Mouse (Mus musculus): ENCODE measurements around the gene Zmynd8.

DNA sequence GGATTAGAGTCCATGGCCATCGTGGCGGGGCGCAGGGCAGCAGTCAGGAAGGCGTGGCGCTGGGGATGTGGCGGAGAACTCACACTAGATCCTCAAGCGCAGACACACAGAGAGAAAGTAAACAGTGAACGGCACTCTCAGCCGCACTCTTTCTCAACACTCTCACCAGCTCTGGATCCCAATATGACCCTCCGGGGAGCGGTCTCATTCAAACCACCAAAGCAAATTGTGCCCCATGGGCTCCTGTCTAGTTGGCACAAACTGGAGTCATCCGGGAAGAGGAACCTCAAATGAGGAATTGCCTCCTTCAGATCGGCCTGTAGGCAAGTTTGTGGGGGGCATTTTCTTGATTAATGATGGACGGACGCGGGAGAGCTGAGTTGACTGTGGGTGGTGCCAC lies 28.9 kb upstream of the Zmynd8 start:
- TF ChIP-seq POLR2AphosphoS5 (IDR thresholded peaks at IDR 0.05; ENCODE audit: insufficient replicate concordance, low read depth, low read length) (no peak), CTCF (IDR thresholded peaks at IDR 0.05; ENCODE audit: low read depth, low read length) (no peak), GATA1 (IDR thresholded peaks at IDR 0.05; ENCODE audit: borderline replicate concordance, low read length) (no peak), GATA2 (IDR thresholded peaks at IDR 0.05; ENCODE audit: borderline replicate concordance, low read depth, low read length) (no peak), TAL1 (conservative IDR thresholded peaks at IDR 0.05; ENCODE audit: low read depth, low read length) (no peak)

All from G1E (cell line).